Mouse (Mus musculus): ENCODE measurements around the gene Itk. TPM values are rescaled to one million over a fixed set of nuclear protein-coding genes. Genes with fewer than 3 reads are reported as not detected.
A peak's percentile ranks its signal among the peaks of the same experiment; 100 is the strongest.
"Not testable (repeated sequence)": the region's sequence is repeated elsewhere in the genome, so short reads cannot be mapped to it uniquely, and the experiment has no call there.

Itk gene
- 0.04 and 0.05 TPM in 2 replicates for polyA plus RNA-seq (2012; rRNA removed)

GRCm38 (mm10) chr11:46389336-46390117 lies at the start of gene Itk:
Gene Itk (minus strand): TSS chr11:46389515.
- DNase-seq (ENCODE audit: low read depth) = no peak
- TF ChIP-seq CTCF (IDR thresholded peaks at IDR 0.05; ENCODE audit: borderline replicate concordance, extremely low read depth, insufficient read depth, insufficient read length) (no peak), POLR2A (IDR thresholded peaks at IDR 0.05; ENCODE audit: borderline replicate concordance, extremely low read depth, insufficient read depth, insufficient read length, poor library complexity, severe bottlenecking) (no peak)

DNA sequence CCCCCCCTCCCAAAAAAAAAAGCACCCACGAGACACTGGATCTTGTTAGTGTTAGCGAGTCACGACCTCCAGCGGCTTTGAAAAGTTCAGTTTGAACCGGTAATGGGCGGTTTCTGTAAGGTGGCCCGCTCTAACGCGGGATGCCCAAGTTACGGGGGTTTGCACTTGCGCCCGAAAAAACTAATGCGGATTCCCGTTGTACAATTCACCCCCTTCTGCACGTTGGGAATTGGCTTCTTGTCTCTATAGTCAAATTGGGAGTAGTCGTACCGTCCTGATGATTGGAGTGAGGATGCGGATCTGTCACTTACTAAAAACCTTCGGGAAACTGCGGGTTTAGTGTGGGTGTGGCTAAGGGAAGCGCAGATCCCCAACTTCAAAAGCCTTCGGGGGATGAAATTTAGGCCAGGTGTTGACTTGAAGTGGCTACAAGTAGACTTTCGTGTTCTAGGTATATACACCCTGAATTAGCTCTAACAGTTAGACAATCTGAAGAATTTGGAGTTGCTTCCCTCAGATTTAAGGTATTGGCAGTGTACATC lies 48.2 kb upstream of the Itk start:
- peak; percentile 74 for DNase-seq (ENCODE audit: low read depth)
- no peak for TF ChIP-seq POLR2A (IDR thresholded peaks at IDR 0.05; ENCODE audit: borderline replicate concordance, extremely low read depth, insufficient read depth, insufficient read length, poor library complexity, severe bottlenecking)
- no peak for TF ChIP-seq CTCF (IDR thresholded peaks at IDR 0.05; ENCODE audit: borderline replicate concordance, extremely low read depth, insufficient read depth, insufficient read length)

- peak; percentile 99 for DNase-seq (ENCODE audit: low read depth)
- TF ChIP-seq CTCF (IDR thresholded peaks at IDR 0.05; ENCODE audit: borderline replicate concordance, extremely low read depth, insufficient read depth, insufficient read length) (no peak), POLR2A (IDR thresholded peaks at IDR 0.05; ENCODE audit: borderline replicate concordance, extremely low read depth, insufficient read depth, insufficient read length, poor library complexity, severe bottlenecking) (peak; percentile 52; the same call in 1 of the 2 replicates)
Measured at GRCm38 (mm10) chr11:46436760-46437458, 47.6 kb upstream of the Itk start, which contains the start of gene Med7. Gene Med7 (plus strand): TSS chr11:46436925.

- no peak for TF ChIP-seq CTCF (IDR thresholded peaks at IDR 0.05; ENCODE audit: borderline replicate concordance, extremely low read depth, insufficient read depth, insufficient read length)
- TF ChIP-seq POLR2A (IDR thresholded peaks at IDR 0.05; ENCODE audit: borderline replicate concordance, extremely low read depth, insufficient read depth, insufficient read length, poor library complexity, severe bottlenecking) = no peak
- DNase-seq (ENCODE audit: low read depth) = no peak
Measured at GRCm38 (mm10) chr11:46435363-46435762, 46.0 kb upstream of the Itk start.

DNA sequence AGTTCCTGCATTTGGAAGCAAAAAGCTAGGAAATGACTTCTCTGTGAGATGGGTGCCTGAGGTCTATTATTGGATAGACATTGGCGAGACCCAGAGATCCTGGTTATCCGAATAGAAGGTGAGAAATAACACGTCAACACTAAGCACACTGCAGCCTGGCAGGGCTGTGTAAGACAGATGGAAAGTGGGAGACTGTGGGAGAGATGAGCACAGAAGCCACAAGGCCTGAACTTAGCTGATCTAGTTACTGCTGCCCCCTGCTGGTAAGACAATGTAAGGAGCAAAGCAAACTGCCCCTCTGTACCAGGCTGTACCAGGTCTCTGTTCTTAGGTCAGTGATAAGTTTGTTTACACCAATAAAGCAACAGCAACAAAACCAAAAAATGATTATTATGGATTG lies 41.8 kb upstream of the Itk start:
- DNase-seq (ENCODE audit: low read depth) = peak; percentile 93
- TF ChIP-seq POLR2A (IDR thresholded peaks at IDR 0.05; ENCODE audit: borderline replicate concordance, extremely low read depth, insufficient read depth, insufficient read length, poor library complexity, severe bottlenecking) (no peak), CTCF (IDR thresholded peaks at IDR 0.05; ENCODE audit: borderline replicate concordance, extremely low read depth, insufficient read depth, insufficient read length) (peak; percentile 83; the same call in 1 of the 2 replicates)

- DNase-seq (ENCODE audit: low read depth) = no peak
- no peak for TF ChIP-seq POLR2A (IDR thresholded peaks at IDR 0.05; ENCODE audit: borderline replicate concordance, extremely low read depth, insufficient read depth, insufficient read length, poor library complexity, severe bottlenecking)
- TF ChIP-seq CTCF (IDR thresholded peaks at IDR 0.05; ENCODE audit: borderline replicate concordance, extremely low read depth, insufficient read depth, insufficient read length) = no peak
Measured at GRCm38 (mm10) chr11:46430123-46430522, 40.8 kb upstream of the Itk start.

DNA sequence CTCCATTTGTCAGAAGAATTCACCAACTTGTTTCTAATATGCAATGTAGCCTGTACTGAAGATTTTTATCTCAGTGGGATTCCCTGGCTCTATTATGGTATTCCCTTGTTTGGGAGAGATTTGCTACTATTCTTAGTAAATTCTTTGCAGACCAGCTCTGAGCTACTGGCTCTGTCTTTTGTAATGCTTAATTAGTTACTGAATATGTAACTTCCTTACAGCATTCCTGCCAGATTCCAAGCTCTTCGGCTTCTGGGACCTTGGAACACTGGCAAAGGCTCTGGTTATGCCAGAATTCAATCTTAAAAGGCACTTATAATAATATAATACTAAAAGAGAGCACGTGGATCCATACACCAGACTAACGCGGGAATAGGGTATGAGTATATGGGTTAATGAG lies 38.8 kb upstream of the Itk start:
- DNase-seq (ENCODE audit: low read depth) = not testable (repeated sequence)

GRCm38 (mm10) chr11:46421086-46421888 lies 32.0 kb upstream of the Itk start:
- DNase-seq (ENCODE audit: low read depth) = no peak
- no peak for TF ChIP-seq CTCF (IDR thresholded peaks at IDR 0.05; ENCODE audit: borderline replicate concordance, extremely low read depth, insufficient read depth, insufficient read length)
- no peak for TF ChIP-seq POLR2A (IDR thresholded peaks at IDR 0.05; ENCODE audit: borderline replicate concordance, extremely low read depth, insufficient read depth, insufficient read length, poor library complexity, severe bottlenecking)

DNA sequence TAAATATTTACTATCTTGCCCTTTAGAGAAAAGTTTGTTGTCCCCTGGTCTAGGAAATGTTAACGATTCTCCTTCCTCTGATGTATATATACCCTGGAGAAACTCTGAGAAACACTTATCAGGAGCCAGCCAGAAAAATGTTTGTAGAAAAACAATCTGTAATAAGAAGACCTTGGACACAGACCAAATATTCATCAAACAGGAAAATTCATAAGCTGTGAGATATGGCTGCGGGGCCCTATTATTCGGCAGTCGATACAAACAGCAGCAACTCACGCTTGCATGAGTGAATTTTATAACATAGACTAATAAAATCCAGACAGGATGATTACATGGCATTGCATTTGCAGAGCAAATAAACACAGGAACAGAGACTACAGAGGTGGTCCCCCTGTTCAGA lies 29.5 kb upstream of the Itk start:
- no peak for TF ChIP-seq CTCF (IDR thresholded peaks at IDR 0.05; ENCODE audit: borderline replicate concordance, extremely low read depth, insufficient read depth, insufficient read length)

GRCm38 (mm10) chr11:46418438-46418837 lies 29.1 kb upstream of the Itk start:
- TF ChIP-seq CTCF (IDR thresholded peaks at IDR 0.05; ENCODE audit: borderline replicate concordance, extremely low read depth, insufficient read depth, insufficient read length) (no peak), POLR2A (IDR thresholded peaks at IDR 0.05; ENCODE audit: borderline replicate concordance, extremely low read depth, insufficient read depth, insufficient read length, poor library complexity, severe bottlenecking) (no peak)
- DNase-seq (ENCODE audit: low read depth) = no peak

More for the DNA sequence above, 29.5 kb upstream of the Itk start:
- DNase-seq (ENCODE audit: low read depth) = no peak

- no peak for DNase-seq (ENCODE audit: low read depth)
- TF ChIP-seq POLR2A (IDR thresholded peaks at IDR 0.05; ENCODE audit: borderline replicate concordance, extremely low read depth, insufficient read depth, insufficient read length, poor library complexity, severe bottlenecking) (no peak), CTCF (IDR thresholded peaks at IDR 0.05; ENCODE audit: borderline replicate concordance, extremely low read depth, insufficient read depth, insufficient read length) (no peak)
Measured at GRCm38 (mm10) chr11:46410018-46410563, 20.8 kb upstream of the Itk start.
